Mouse (Mus musculus) heart, adult 18-20 months (tissue): ENCODE results near the gene 1700025B11Rik. TPM values are rescaled to one million over a fixed set of nuclear protein-coding genes. Genes with fewer than 3 reads are reported as not detected.
A peak's percentile ranks its signal among the peaks of the same experiment; 100 is the strongest.
"Not testable (repeated sequence)": the region's sequence is repeated elsewhere in the genome, so short reads cannot be mapped to it uniquely, and the experiment has no call there.

Source experiments
- DNase-seq, 2 experiments: peaks; one replicate each; pipeline ENCODE4 v3.0.0; 2021 to 2022; ENCODE audit warnings: mixed read lengths in 1 of 2
- long read RNA-seq, 2 experiments: library from polyadenylated mRNA; stranded (forward); transcript quantifications; one replicate each; pipeline ENCODE4 v2.0.0; 2021
- total RNA-seq, 2 experiments: library from RNA; stranded (reverse); gene quantifications; 2 replicates each; pipeline ENCODE4 v1.2.3; 2021

Gene 1700025B11Rik
- total RNA-seq: not detected
- long read RNA-seq, experiment 1: 0 reads
- long read RNA-seq, experiment 2: 0 reads

- no peak for DNase-seq
These were observed at the start of gene 1700025B11Rik for GRCm38 (mm10) chr15:77561792-77562191. TSS of gene 1700025B11Rik (minus strand) at chr15:77561892.

GRCm38 (mm10) chr15:77606069-77606468 lies 44.4 kb upstream of the 1700025B11Rik start:
- DNase-seq: peak in 1 of 2 experiments; percentile 32

GRCm38 (mm10) chr15:77598958-77599357 lies 37.3 kb upstream of the 1700025B11Rik start, which contains the start of gene Gm36245:
TSS of gene Gm36245 (plus strand) at chr15:77599258.
- DNase-seq: no peak

GRCm38 (mm10) chr15:77598429-77598828 lies 36.7 kb upstream of the 1700025B11Rik start:
- DNase-seq: peak in 1 of 2 experiments; percentile 58

GRCm38 (mm10) chr15:77595961-77596360 lies 34.3 kb upstream of the 1700025B11Rik start, which contains the start of gene Apol10b:
TSS of gene Apol10b (minus strand) at chr15:77596125.
- DNase-seq: no peak

GRCm38 (mm10) chr15:77593557-77593956 lies 31.9 kb upstream of the 1700025B11Rik start:
- DNase-seq: no peak

GRCm38 (mm10) chr15:77590881-77591280 lies 29.2 kb upstream of the 1700025B11Rik start:
- DNase-seq: no peak

GRCm38 (mm10) chr15:77588981-77589380 lies 27.3 kb upstream of the 1700025B11Rik start:
- no peak for DNase-seq

- peak; percentile 51 to 62 for DNase-seq
These were observed 25.3 kb upstream of the 1700025B11Rik start for GRCm38 (mm10) chr15:77587026-77587425.

GRCm38 (mm10) chr15:77581681-77582080 lies 20.0 kb upstream of the 1700025B11Rik start:
- DNase-seq: peak; percentile 72 to 89

- DNase-seq: no peak
These were observed 17.6 kb upstream of the 1700025B11Rik start for GRCm38 (mm10) chr15:77579311-77579710.

- peak in 1 of 2 experiments; percentile 31 for DNase-seq
These were observed 17.1 kb upstream of the 1700025B11Rik start for GRCm38 (mm10) chr15:77578801-77579200.

GRCm38 (mm10) chr15:77563219-77563618 lies 1.5 kb upstream of the 1700025B11Rik start:
- DNase-seq: no peak

GRCm38 (mm10) chr15:77539221-77539620 lies 22.5 kb downstream of the 1700025B11Rik start:
- not testable (repeated sequence) for DNase-seq

- DNase-seq: no peak
These were observed 28.5 kb downstream of the 1700025B11Rik start, which contains the start of gene Apol7c for GRCm38 (mm10) chr15:77533216-77533615. TSS of gene Apol7c (minus strand) at chr15:77533316.

- peak; percentile 65 to 87 for DNase-seq
These were observed 38.4 kb downstream of the 1700025B11Rik start for GRCm38 (mm10) chr15:77523186-77523843.

- DNase-seq: not testable (repeated sequence)
These were observed 41.1 kb downstream of the 1700025B11Rik start for GRCm38 (mm10) chr15:77520596-77520995.

Other genes with a start within 250 kb of the 1700025B11Rik start
- under 1 TPM in 1 of 2 experiments, not detected in 1; 0.13 TPM for gene Apol7a, start 162.8 kb downstream of the 1700025B11Rik start, total RNA-seq
- gene Apol9a, start 150.8 kb downstream of the 1700025B11Rik start, total RNA-seq: under 1 TPM; 0.30 to 0.62 TPM
- gene Apol7b, start 114.4 kb downstream of the 1700025B11Rik start, total RNA-seq: under 1 TPM in 1 of 2 experiments, not detected in 1; 0.31 TPM
- not detected for gene Apol10a, start 84.8 kb downstream of the 1700025B11Rik start, total RNA-seq
- not detected for gene Apol11a, start 53.6 kb downstream of the 1700025B11Rik start, total RNA-seq
- 1 to 10 TPM in 1 of 2 experiments, not detected in 1; 2.8 TPM for gene Apol7c, start 28.6 kb downstream of the 1700025B11Rik start, total RNA-seq
- 1 to 10 TPM in 1 of 2 experiments, under 1 TPM in 1; 0.69 to 3.9 TPM for gene Apol10b, start 34.2 kb upstream of the 1700025B11Rik start, total RNA-seq
- gene Gm36245, start 37.4 kb upstream of the 1700025B11Rik start, total RNA-seq: not detected
- 1 to 10 TPM; 2.5 to 2.8 TPM for gene Apol11b, start 81.4 kb upstream of the 1700025B11Rik start, total RNA-seq
- gene Apol7e, start 137.0 kb upstream of the 1700025B11Rik start, total RNA-seq: under 1 TPM in 1 of 2 experiments, not detected in 1; 0.28 TPM
- gene Apol9b, start 167.1 kb upstream of the 1700025B11Rik start, total RNA-seq: under 1 TPM in 1 of 2 experiments, not detected in 1; 0.46 TPM
- gene Apol8, start 195.1 kb upstream of the 1700025B11Rik start, total RNA-seq: not detected